Comparison of ENCODE assay signal across 8 mouse cellular contexts in genomic region chr4:43005765-43006164, GRCm38 (mm10). TPM values are rescaled to one million over a fixed set of nuclear protein-coding genes. Genes with fewer than 3 reads are reported as not detected.
DNase-seq lines count a peak whose midpoint lies in the region; ATAC-seq and TF ChIP-seq lines count a peak whose summit lies in the region.

No protein-coding gene starts in this region.

- TF ChIP-seq EP300 in lung, postnatal 0 days (IDR thresholded peaks at IDR 0.05) = no peak

- 0 out of 2 replicates have a peak, but pooled peaks cover 3% of the 10 kb centered on the region for H3K4me1 ChIP-seq in lung, embryonic 14.5 days (ENCODE audit: insufficient read depth)
- no peaks in the 10 kb centered on the region; the same call in 1 of the 2 replicates for H3K4me1 ChIP-seq in lung, adult 2 months (ENCODE audit: control insufficient read depth, insufficient read depth, low read length)
- no peaks in the 10 kb centered on the region for H3K4me1 ChIP-seq in lung, postnatal 0 days (ENCODE audit: insufficient read depth, low read depth, low read length)

- H3K27me3 ChIP-seq in lung, embryonic 14.5 days (ENCODE audit: insufficient read depth, low read length) = no peaks in the 10 kb centered on the region
- H3K27me3 ChIP-seq in lung, postnatal 0 days (replicated peaks; ENCODE audit: insufficient read depth, low read length) = no peaks in the 10 kb centered on the region

- 50% methylated on average over 2 of the region's 2 CpGs for WGBS in lung, embryonic 14.5 days
- WGBS in lung, adult 2 months = 52% methylated on average over 2 of the region's 2 CpGs
- 47% methylated on average over 2 of the region's 2 CpGs for WGBS in lung, postnatal 0 days

- peak; percentile 55 for TF ChIP-seq CTCF in lung, embryonic 14.5 days (IDR thresholded peaks at IDR 0.05; ENCODE audit: low read depth)
- TF ChIP-seq CTCF in lung, adult 2 months (IDR thresholded peaks at IDR 0.05; ENCODE audit: insufficient read depth, low read length) = no peak
- TF ChIP-seq CTCF in lung, postnatal 0 days (IDR thresholded peaks at IDR 0.05) = peak; percentile 69

- peak; percentile 56 to 73 for DNase-seq in cerebellum, postnatal 10 days
- no peak for DNase-seq in cerebellum, adult 8-10 months
- peak; percentile 55 for DNase-seq in lung, embryonic 14.5 days
- DNase-seq in lung, adult 2 months = no peak
- peak; percentile 72 for DNase-seq in lung, postnatal 0 days (ENCODE audit: low spot score)
- no peak for DNase-seq in urinary bladder, postnatal 25 days (ENCODE audit: low spot score)
- no peak for DNase-seq in frontal cortex, postnatal 25 days (ENCODE audit: low spot score in 2 of 2)

- no peak overlapping the region for H3K9ac ChIP-seq in lung, embryonic 14.5 days
- no peak overlapping the region for H3K9ac ChIP-seq in lung, postnatal 0 days (replicated peaks; ENCODE audit: low read depth)

- H3K36me3 ChIP-seq in lung, embryonic 14.5 days (ENCODE audit: insufficient read depth) = 0 out of 2 replicates have a peak, but pooled peaks cover 12% of the 10 kb centered on the region
- H3K36me3 ChIP-seq in lung, postnatal 0 days (ENCODE audit: insufficient read depth, low read length) = no peaks in the 10 kb centered on the region; the same call in 1 of the 2 replicates

- no peak for TF ChIP-seq POLR2A in lung, adult 2 months (IDR thresholded peaks at IDR 0.05; ENCODE audit: borderline replicate concordance, extremely low read depth, low read depth, low read length)

- no peak overlapping the region for H3K4me2 ChIP-seq in lung, embryonic 14.5 days
- H3K4me2 ChIP-seq in lung, postnatal 0 days (replicated peaks; ENCODE audit: low read depth, low read length) = no peak overlapping the region

- no peak overlapping the region for H3K27ac ChIP-seq in lung, embryonic 14.5 days (ENCODE audit: low read depth)
- H3K27ac ChIP-seq in lung, postnatal 0 days (ENCODE audit: low read length) = no peak overlapping the region

- ATAC-seq in lung, embryonic 14.5 days (ENCODE audit: insufficient read depth) = no peak
- peak; percentile 70 for ATAC-seq in common myeloid progenitor, adult 5-6 weeks (replicated peaks; ENCODE audit: low read depth, poor library complexity, severe bottlenecking)
- no peak for ATAC-seq in lung, postnatal 0 days

- no peaks in the 10 kb centered on the region for H3K9me3 ChIP-seq in lung, embryonic 14.5 days (ENCODE audit: low read depth, low read length)
- no peaks in the 10 kb centered on the region for H3K9me3 ChIP-seq in lung, postnatal 0 days (ENCODE audit: low read length)

- H3K4me3 ChIP-seq in lung, embryonic 14.5 days (ENCODE audit: low read depth, low read length) = no peak overlapping the region
- no peak overlapping the region for H3K4me3 ChIP-seq in lung, adult 2 months (replicated peaks; ENCODE audit: extremely low read depth, low read depth, low read length)
- H3K4me3 ChIP-seq in lung, postnatal 0 days (ENCODE audit: low read depth, low read length) = no peak overlapping the region

RNA-seq across cellular contexts. Expression of gene Fancg, which starts 4.5 kb away (rescaled TPM):
- polyA plus RNA-seq in lung, embryonic 14.5 days (2014; fragmentation: Nextera tagmentation; extraction: Ambion mirVana) = 19.4 and 20.8 TPM in 2 replicates
- polyA plus RNA-seq in lung, adult 2 months (2012; rRNA removed) = 9.1 and 12.8 TPM in 2 replicates
- 15.4 and 20.2 TPM in 2 replicates for total RNA-seq in common myeloid progenitor, adult 5-6 weeks (2017)
- 6.4 and 7.9 TPM in 2 replicates for polyA plus RNA-seq in lung, postnatal 0 days (2015; fragmentation: Nextera tagmentation; extraction: Ambion mirVana)

RNA-seq across cellular contexts. Expression of gene Vcp, which starts 5.5 kb away (rescaled TPM):
- 558 and 560 TPM in 2 replicates for polyA plus RNA-seq in lung, embryonic 14.5 days (2014; fragmentation: Nextera tagmentation; extraction: Ambion mirVana)
- 118 and 146 TPM in 2 replicates for polyA plus RNA-seq in lung, adult 2 months (2012; rRNA removed)
- total RNA-seq in common myeloid progenitor, adult 5-6 weeks (2017) = 261 and 292 TPM in 2 replicates
- 242 and 262 TPM in 2 replicates for polyA plus RNA-seq in lung, postnatal 0 days (2015; fragmentation: Nextera tagmentation; extraction: Ambion mirVana)

RNA-seq across cellular contexts. Expression of gene Pigo, which starts 19.9 kb away (rescaled TPM):
- polyA plus RNA-seq in lung, embryonic 14.5 days (2014; fragmentation: Nextera tagmentation; extraction: Ambion mirVana) = 19.2 and 21.4 TPM in 2 replicates
- polyA plus RNA-seq in lung, adult 2 months (2012; rRNA removed) = 15.9 and 23.3 TPM in 2 replicates
- 7.9 and 12.2 TPM in 2 replicates for total RNA-seq in common myeloid progenitor, adult 5-6 weeks (2017)
- polyA plus RNA-seq in lung, postnatal 0 days (2015; fragmentation: Nextera tagmentation; extraction: Ambion mirVana) = 9.5 and 9.8 TPM in 2 replicates

RNA-seq across cellular contexts. Expression of gene Stoml2, which starts 25.7 kb away (rescaled TPM):
- polyA plus RNA-seq in lung, embryonic 14.5 days (2014; fragmentation: Nextera tagmentation; extraction: Ambion mirVana) = 331 and 340 TPM in 2 replicates
- polyA plus RNA-seq in lung, adult 2 months (2012; rRNA removed) = 44.9 and 56.6 TPM in 2 replicates
- 94.0 and 136 TPM in 2 replicates for total RNA-seq in common myeloid progenitor, adult 5-6 weeks (2017)
- polyA plus RNA-seq in lung, postnatal 0 days (2015; fragmentation: Nextera tagmentation; extraction: Ambion mirVana) = 123 and 140 TPM in 2 replicates

RNA-seq across cellular contexts. Expression of gene 1700022I11Rik, which starts 36.4 kb away (rescaled TPM):
- 0.43 and 0.46 TPM in 2 replicates for polyA plus RNA-seq in lung, embryonic 14.5 days (2014; fragmentation: Nextera tagmentation; extraction: Ambion mirVana)
- not detected in 2 replicates for polyA plus RNA-seq in lung, adult 2 months (2012; rRNA removed)
- total RNA-seq in common myeloid progenitor, adult 5-6 weeks (2017) = 0.41 TPM in 1 of 2 replicates, not detected in the other
- 0.30 TPM in 1 of 2 replicates, not detected in the other for polyA plus RNA-seq in lung, postnatal 0 days (2015; fragmentation: Nextera tagmentation; extraction: Ambion mirVana)

Comparison
In these comparisons a context has a peak if more than half of its experiments do, and no peak if none do; other contexts are left out.
1. DNase-seq: peak in cerebellum, postnatal 10 days (2 of 2), lung, embryonic 14.5 days (single experiment) and lung, postnatal 0 days (single experiment); none in cerebellum, adult 8-10 months (single experiment), lung, adult 2 months (single experiment), urinary bladder, postnatal 25 days (single experiment) and frontal cortex, postnatal 25 days (0 of 2).